20 mouse cellular contexts compared by ENCODE assay signal in the genomic region with DNA sequence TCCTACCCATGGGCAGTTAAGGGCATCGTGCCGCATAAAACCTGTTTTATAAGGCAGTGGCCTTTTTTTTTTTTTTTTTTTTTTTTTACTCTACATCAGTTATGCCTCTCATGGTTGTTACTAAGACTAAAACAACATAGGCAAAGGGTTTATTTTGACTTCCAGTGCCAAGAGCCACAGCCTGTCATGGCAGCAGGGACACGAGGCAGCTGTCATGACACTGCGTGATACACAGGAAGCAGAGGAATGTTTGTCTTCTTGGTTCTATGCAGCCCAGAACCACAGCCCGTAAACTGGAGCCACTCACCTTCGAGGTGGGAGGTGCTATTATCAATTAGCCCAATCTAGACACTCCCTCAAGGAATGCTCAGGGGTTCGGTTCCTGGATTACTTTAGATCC.
"Had no signal": no experiment of that assay in that cellular context is flagged by ENCODE, and none has a peak within 500 bp of the region (broad histone marks: within the 10 kb centered on the region; RNA-seq: fewer than 3 reads in every experiment).

No protein-coding gene starts in this region.

- H3K9me3 ChIP-seq: limb, embryonic 12.5 days; limb, embryonic 15.5 days; midbrain, embryonic 10.5 days; midbrain, embryonic 13.5 days; neural tube, embryonic 13.5 days; stomach, embryonic 15.5 days had no signal

- H3K4me2 ChIP-seq: hindbrain, embryonic 14.5 days; limb, embryonic 12.5 days; limb, embryonic 15.5 days; liver, embryonic 11.5 days; midbrain, embryonic 13.5 days; neural tube, embryonic 13.5 days; stomach, embryonic 15.5 days had no signal

- ATAC-seq: hindbrain, postnatal 0 days; inflammation-experienced regulatory T-cells, adult 6 months; intestine, embryonic 16.5 days; liver, postnatal 0 days; midbrain, embryonic 13.5 days; midbrain, embryonic 16.5 days had no signal

- H3K27me3 ChIP-seq: limb, embryonic 15.5 days; midbrain, embryonic 13.5 days; neural tube, embryonic 13.5 days; stomach, embryonic 15.5 days had no signal

- H3K27ac ChIP-seq: hindbrain, embryonic 14.5 days; hindbrain, postnatal 0 days; limb, embryonic 12.5 days; limb, embryonic 15.5 days; liver, embryonic 14.5 days; midbrain, embryonic 10.5 days; midbrain, embryonic 13.5 days; neural tube, embryonic 13.5 days; stomach, embryonic 15.5 days had no signal

- H3K4me3 ChIP-seq: limb, embryonic 12.5 days; limb, embryonic 15.5 days; midbrain, embryonic 10.5 days; midbrain, embryonic 13.5 days; myocyte; neural tube, embryonic 13.5 days; stomach, embryonic 15.5 days had no signal

- H3K4me1 ChIP-seq: limb, embryonic 12.5 days; limb, embryonic 15.5 days; midbrain, embryonic 10.5 days; midbrain, embryonic 13.5 days; neural tube, embryonic 13.5 days; stomach, embryonic 15.5 days had no signal

- DNase-seq: left cerebral cortex, postnatal 4 days; liver, postnatal 0 days; retina, postnatal 1 day; right cerebral cortex, postnatal 25 days; spleen, adult 18-20 months; thymus, postnatal 25 days had no signal

- H3K36me3 ChIP-seq: limb, embryonic 12.5 days; limb, embryonic 15.5 days; midbrain, embryonic 10.5 days; midbrain, embryonic 13.5 days; neural tube, embryonic 13.5 days; stomach, embryonic 15.5 days had no signal

- H3K9ac ChIP-seq: hindbrain, embryonic 14.5 days; limb, embryonic 12.5 days; limb, embryonic 15.5 days; liver, embryonic 14.5 days; liver, postnatal 0 days; midbrain, embryonic 13.5 days; neural tube, embryonic 13.5 days; stomach, embryonic 15.5 days had no signal
